Mouse (Mus musculus) stomach, embryonic 15.5 days (tissue): Measurements from ENCODE around the gene Gm20388. TPM values are rescaled to one million over a fixed set of nuclear protein-coding genes. Genes with fewer than 3 reads are reported as not detected.

Experiments
- ATAC-seq: fragments of 200-750 bp; cut with Nextera tagmentation; 2 replicates; pipeline ENCODE4 v1.8.0; 2017; ENCODE audit warnings: low read depth, moderate number of reproducible peaks, moderate TSS enrichment; ENCODE audit not compliant: insufficient read depth, low FRiP score
- H3K27ac ChIP-seq: fragments of 300-500 bp; sonication (generic); 2 replicates; pipeline ENCODE4 v1.5.1; 2015; ENCODE audit warnings: mild to moderate bottlenecking, inconsistent platforms
- H3K27me3 ChIP-seq: fragments of 300-500 bp; sonication (generic); replicated peaks from 2 replicates; pipeline ENCODE4 v1.6.1; 2015; ENCODE audit warnings: inconsistent platforms
- H3K36me3 ChIP-seq: fragments of 300-500 bp; sonication (generic); 2 replicates; pipeline ENCODE4 v1.6.1; 2015; ENCODE audit warnings: inconsistent platforms
- H3K4me1 ChIP-seq: fragments of 300-500 bp; sonication (generic); 2 replicates; pipeline ENCODE4 v1.6.1; 2015; ENCODE audit warnings: inconsistent platforms
- H3K4me2 ChIP-seq: fragments of 300-500 bp; sonication (generic); 2 replicates; pipeline ENCODE4 v1.6.1; 2015; ENCODE audit warnings: mild to moderate bottlenecking, inconsistent platforms
- H3K4me3 ChIP-seq: fragments of 300-500 bp; sonication (generic); replicated peaks from 2 replicates; pipeline ENCODE4 v1.5.1; 2015; ENCODE audit warnings: inconsistent platforms
- H3K9ac ChIP-seq: fragments of 300-500 bp; sonication (generic); 2 replicates; pipeline ENCODE4 v1.6.1; 2015; ENCODE audit warnings: inconsistent platforms
- H3K9me3 ChIP-seq: fragments of 300-500 bp; sonication (generic); 2 replicates; pipeline ENCODE4 v1.6.1; 2016; ENCODE audit warnings: inconsistent platforms
- WGBS: fragments of 180-500 bp; shearing (Covaris S2); methylation state at CpG from one replicate; pipeline ENCODE4 v1.1.7; 2015; 5-methylcytosine and 5-hydroxymethylcytosine counted together
- polyA plus RNA-seq: library from polyadenylated mRNA; unstranded; fragments of >200 nt; fragmentation: Nextera tagmentation; extraction: Ambion mirVana; gene quantifications from 2 replicates; pipeline ENCODE4 v1.2.1, GENCODE M21; 2015

Gene Gm20388
- polyA plus RNA-seq, 1 experiment from 2014 or later: not detected

DNA sequence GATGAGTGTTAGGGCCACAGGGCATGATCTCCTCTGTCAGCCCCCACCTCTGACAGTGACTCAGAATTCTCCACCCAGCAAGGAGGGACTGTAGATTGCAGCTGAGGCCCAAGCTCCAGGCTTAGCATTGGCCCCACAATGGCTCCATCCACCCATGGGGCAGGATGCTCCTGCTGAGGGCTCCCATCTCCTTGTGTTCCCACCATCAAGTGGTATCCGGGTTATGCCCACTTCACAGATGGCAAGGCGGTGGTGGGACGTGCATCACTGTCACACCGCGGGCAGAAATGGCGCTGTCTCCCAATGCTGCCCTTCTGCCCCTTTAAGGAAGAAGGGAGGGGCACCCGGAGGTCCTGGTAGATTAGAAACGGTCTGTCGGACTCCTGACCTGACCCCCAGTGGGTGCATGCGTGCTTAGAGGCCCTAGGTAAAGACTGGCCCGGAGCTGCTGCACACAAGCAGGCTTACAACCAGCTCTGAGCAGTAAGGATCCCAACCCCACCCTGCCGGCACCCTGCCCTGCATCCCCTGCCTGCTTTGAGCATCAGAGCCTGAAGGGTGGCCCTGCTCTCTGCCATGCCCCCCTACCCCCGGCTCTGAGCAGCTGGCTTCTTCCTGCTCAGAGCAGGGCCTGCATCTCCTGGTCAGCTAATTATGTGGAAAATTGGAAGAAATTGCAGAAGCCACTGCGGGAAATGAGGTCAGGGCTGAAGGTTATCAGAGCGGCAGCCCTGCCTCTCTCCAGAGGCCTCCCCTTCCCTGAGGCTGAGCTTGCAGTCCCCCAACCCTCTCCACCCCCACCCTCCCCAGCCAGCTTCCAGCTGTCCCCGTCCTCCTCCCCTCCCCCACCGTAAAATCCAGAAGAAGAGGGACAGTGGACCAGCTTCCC is 384.6 kb downstream of the Gm20388 start:
- Histone ChIP-seq H3K4me2 (peak overlapping the region; percentile 16; the same call in 1 of the 2 replicates), H3K27me3 (no peaks in the 10 kb centered on the region), H3K9me3 (no peaks in the 10 kb centered on the region), H3K4me3 (no peak overlapping the region), H3K36me3 (no peaks in the 10 kb centered on the region), H3K27ac (peak overlapping the region; percentile 59), H3K9ac (no peak overlapping the region), H3K4me1 (peaks cover 67% of the 10 kb centered on the region)
- ATAC-seq: no peak
- 29% methylated on average over 16 of the region's 17 CpGs for WGBS

DNA sequence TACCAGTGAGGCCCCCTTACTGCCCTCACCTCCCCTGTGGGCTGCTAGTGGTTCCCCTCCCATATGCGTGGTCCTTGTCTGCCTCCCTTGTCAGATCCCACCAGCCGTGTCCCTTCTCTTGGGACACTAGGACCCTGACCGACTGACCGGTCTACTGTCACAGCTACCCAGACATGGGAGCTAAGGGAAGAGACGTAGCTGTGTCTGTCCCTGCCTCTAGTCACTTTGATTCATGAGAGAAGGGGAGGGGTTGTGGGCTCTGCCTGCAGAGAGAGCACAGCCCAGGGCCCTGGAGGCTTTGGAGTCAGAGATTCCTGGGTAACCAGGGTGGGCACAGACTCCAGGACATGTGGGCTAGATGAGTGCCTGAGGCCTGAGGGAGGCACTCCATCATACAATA is 386.4 kb downstream of the Gm20388 start:
- H3K27me3 ChIP-seq: no peaks in the 10 kb centered on the region
- no peaks in the 10 kb centered on the region for H3K36me3 ChIP-seq
- WGBS: 34% methylated on average over 5 of the region's 5 CpGs
- H3K9ac ChIP-seq: no peak overlapping the region
- H3K4me3 ChIP-seq: no peak overlapping the region
- H3K27ac ChIP-seq: peak overlapping the region; percentile 31; the same call in 1 of the 2 replicates
- H3K4me2 ChIP-seq: no peak overlapping the region
- H3K4me1 ChIP-seq: peaks cover 61% of the 10 kb centered on the region
- no peaks in the 10 kb centered on the region for H3K9me3 ChIP-seq
- no peak for ATAC-seq

DNA sequence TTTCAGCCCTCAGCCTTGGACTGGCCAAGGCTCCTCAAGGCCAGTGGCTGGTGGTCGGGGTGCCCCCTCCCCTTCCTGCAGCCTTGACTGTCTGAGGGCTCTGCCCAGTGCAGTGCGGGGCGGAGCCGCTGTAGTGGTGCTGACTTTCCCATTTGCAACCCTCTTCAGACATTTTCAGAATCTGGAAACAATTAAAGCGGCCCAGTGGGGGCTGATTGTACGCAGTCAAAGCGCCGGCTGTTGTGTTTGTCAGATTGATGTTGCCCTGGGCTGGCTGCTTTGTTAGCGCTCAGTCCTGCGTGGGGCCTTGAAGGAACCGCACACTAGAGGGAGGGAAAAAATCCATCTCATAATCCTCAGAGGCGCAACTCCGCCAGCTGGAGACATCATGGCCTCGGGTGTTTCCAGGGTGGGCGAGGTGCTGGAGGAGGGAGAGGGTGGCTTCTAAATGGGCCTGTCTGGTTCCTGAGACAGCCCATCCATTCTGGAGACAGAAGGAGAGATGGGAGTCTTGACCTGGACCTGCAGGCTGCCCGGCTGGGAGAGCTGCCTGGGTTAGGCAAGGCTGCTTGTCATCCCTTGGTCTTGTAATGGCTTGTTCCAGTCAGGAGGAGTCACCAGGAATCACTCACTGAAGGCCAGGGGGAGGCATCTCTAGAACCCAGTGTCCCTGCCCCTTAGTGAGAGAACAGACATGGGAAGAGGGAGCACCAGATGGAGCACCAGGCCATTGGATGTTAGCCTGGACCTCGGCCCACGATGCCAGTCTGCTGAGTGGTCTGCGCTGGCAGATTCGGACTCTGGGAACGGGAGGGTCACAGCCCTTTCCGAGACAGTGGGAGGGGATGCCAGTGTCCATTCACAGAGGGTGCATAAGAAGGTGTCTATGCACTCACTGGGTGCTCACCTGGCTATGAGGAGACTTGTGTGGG is 388.2 kb downstream of the Gm20388 start:
- peak overlapping the region; percentile 68 for H3K27ac ChIP-seq
- H3K36me3 ChIP-seq: no peaks in the 10 kb centered on the region
- no peaks in the 10 kb centered on the region for H3K9me3 ChIP-seq
- H3K4me1 ChIP-seq: peaks cover 49% of the 10 kb centered on the region
- no peak overlapping the region for H3K4me2 ChIP-seq
- WGBS: 47% methylated on average over 22 of the region's 22 CpGs
- no peak for ATAC-seq
- H3K27me3 ChIP-seq: no peaks in the 10 kb centered on the region
- no peak overlapping the region for H3K9ac ChIP-seq
- no peak overlapping the region for H3K4me3 ChIP-seq

DNA sequence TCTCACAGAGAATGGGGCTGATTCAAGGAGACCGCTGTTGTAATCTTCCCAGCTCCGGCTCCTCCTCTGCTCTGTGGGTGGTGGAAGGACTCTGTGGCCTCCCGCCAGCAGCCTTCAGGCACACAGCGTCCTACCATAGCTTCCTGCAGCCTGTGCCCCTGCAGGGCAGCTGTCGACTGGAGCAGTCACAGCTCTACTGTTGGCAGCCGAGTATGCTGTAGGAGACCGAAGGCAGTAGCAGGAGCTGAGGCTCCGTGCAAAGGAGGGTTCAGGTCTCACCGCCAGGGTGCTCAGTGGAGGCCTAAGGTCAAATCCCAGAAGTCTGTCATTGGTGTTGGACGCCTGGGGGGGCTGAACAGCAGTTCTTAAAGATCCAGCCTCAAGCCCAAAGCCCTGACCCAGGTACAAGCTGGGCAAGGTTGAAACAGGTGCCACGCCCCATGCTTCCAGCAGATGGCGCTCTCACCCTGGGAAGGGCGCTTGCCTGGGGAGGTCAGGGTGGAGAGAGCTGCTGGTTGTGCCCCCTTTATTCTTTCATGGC is 390.0 kb downstream of the Gm20388 start:
- Histone ChIP-seq H3K36me3 (no peaks in the 10 kb centered on the region), H3K4me2 (peak overlapping the region; percentile 26), H3K9ac (no peak overlapping the region), H3K27ac (no peak overlapping the region), H3K27me3 (no peaks in the 10 kb centered on the region), H3K9me3 (no peaks in the 10 kb centered on the region), H3K4me1 (peaks cover 41% of the 10 kb centered on the region), H3K4me3 (no peak overlapping the region)
- WGBS: 11% methylated on average over 13 of the region's 13 CpGs
- peak; percentile 61; the same call in 1 of the 2 replicates for ATAC-seq

DNA sequence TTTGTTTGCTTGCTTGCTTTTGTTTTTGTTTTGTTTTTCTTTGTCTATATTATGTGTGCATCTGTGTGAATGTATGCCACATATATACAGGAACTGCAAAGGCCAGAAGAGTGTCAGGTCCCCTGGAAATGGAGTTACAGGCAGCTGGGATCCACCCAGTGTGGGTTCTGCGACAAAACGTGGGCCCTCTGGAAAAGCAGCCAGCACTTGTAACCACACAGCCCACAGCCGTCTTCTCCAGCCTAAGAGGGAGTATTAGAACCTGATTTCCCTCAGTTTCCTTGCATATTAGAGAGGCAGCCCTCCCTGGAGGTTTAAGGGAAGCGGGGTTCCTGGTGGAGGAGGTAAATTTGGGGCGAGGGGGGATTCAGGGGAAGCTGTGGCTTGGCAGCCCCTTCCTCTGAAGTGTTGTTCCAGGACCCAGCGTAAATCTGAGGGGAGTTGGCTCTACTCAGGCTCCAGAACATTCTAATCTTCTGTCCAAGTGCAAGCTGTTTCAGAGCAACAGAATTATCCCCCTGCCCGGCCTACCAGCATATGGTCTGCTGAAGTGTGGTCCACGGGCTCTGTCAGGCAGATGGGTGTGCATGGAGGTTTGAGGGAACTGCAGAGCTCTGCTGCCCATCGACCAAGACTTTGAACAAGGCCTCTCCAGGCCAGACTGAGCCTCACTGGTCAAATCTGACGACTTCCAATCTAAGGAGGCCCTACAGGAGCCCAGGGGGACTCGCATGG is 392.5 kb downstream of the Gm20388 start:
- Histone ChIP-seq H3K4me3 (no peak overlapping the region), H3K27ac (peak overlapping the region; percentile 32; the same call in 1 of the 2 replicates), H3K36me3 (no peaks in the 10 kb centered on the region), H3K9ac (no peak overlapping the region), H3K9me3 (no peaks in the 10 kb centered on the region), H3K4me2 (no peak overlapping the region), H3K4me1 (peaks cover 46% of the 10 kb centered on the region), H3K27me3 (0 out of 2 replicates have a peak, but pooled peaks cover 3% of the 10 kb centered on the region)
- ATAC-seq: no peak
- 68% methylated on average over 11 of the region's 11 CpGs for WGBS

DNA sequence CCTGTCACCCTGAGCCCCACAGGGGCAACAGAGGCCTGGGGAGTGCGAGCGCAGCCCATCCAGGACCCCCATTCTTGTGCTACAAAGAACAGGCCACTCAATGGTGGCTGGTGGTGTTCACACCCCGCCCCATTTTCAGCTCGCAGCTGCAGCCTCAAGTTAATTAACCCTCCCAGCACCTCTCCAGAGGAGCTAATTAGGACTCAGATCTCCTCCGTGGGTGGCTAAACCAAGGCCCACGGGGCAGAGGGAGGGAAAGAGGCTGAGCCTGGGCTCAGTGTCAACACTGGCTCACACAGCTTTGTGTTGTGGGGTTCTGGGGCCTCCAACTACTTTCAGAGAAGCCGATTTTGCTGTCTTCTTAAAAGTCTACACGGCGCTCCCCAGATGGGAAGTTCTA is 393.5 kb downstream of the Gm20388 start:
- H3K27ac ChIP-seq: no peak overlapping the region
- no peaks in the 10 kb centered on the region for H3K9me3 ChIP-seq
- H3K4me3 ChIP-seq: no peak overlapping the region
- no peak overlapping the region for H3K9ac ChIP-seq
- H3K4me1 ChIP-seq: peaks cover 46% of the 10 kb centered on the region
- no peaks in the 10 kb centered on the region for H3K36me3 ChIP-seq
- ATAC-seq: no peak
- 61% methylated on average over 9 of the region's 9 CpGs for WGBS
- H3K4me2 ChIP-seq: no peak overlapping the region
- H3K27me3 ChIP-seq: 0 out of 2 replicates have a peak, but pooled peaks cover 3% of the 10 kb centered on the region

DNA sequence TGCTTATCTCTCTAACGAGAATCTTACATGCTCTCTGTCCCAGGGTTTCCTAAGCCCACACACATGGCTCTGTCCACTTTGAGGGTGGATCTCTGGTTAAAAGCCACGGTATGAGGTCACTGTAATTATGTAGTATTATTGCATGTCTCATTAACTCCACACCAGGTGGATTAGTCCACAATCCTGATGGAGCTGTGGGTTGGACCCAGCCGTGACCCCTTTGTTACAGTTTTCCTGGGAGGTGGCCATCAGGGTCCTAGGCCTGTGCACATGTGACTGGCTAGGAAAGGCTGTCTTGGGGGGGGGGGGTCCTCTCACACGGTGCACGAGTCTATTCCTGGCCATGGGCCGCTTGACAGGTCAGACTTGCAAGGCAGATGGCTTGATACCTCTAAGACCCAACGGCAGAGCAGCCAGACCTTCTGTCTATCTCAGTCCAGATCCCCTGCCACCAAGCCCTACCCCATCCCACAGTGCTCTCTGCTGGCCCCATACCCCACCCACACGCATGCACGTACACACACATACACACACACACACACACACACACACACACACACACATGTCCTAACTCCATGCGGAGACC is 395.3 kb downstream of the Gm20388 start:
- no peaks in the 10 kb centered on the region for H3K9me3 ChIP-seq
- 86% methylated on average over 10 of the region's 10 CpGs for WGBS
- H3K4me2 ChIP-seq: no peak overlapping the region
- no peak for ATAC-seq
- H3K27me3 ChIP-seq: 0 out of 2 replicates have a peak, but pooled peaks cover 3% of the 10 kb centered on the region
- H3K9ac ChIP-seq: no peak overlapping the region
- peaks cover 48% of the 10 kb centered on the region for H3K4me1 ChIP-seq
- H3K4me3 ChIP-seq: no peak overlapping the region
- H3K27ac ChIP-seq: no peak overlapping the region
- no peaks in the 10 kb centered on the region for H3K36me3 ChIP-seq

DNA sequence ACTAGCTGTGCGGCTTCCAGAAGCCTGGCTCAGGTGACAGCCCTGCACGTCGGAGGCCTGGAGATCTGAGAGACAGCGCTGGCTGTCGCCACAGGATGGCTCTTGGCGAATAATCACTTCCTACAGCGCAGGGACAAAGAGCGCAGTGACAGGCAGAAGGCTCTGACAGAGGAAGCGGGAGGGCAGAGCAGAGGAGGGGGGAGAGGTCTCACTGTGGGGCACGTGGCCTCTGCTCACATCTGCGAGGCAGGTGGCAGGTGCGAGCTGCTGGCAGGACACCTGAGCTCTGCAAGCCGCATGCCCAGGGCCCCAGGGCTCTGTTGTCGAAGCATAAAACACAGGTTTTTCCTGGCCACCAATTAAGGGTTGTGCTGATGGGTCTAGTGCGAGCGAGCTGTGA is 396.5 kb downstream of the Gm20388 start:
- Histone ChIP-seq H3K4me3 (no peak overlapping the region), H3K4me2 (no peak overlapping the region), H3K27me3 (0 out of 2 replicates have a peak, but pooled peaks cover 3% of the 10 kb centered on the region), H3K36me3 (no peaks in the 10 kb centered on the region), H3K4me1 (peaks cover 48% of the 10 kb centered on the region), H3K27ac (no peak overlapping the region), H3K9ac (no peak overlapping the region), H3K9me3 (no peaks in the 10 kb centered on the region)
- no peak for ATAC-seq
- 46% methylated on average over 16 of the region's 16 CpGs for WGBS

DNA sequence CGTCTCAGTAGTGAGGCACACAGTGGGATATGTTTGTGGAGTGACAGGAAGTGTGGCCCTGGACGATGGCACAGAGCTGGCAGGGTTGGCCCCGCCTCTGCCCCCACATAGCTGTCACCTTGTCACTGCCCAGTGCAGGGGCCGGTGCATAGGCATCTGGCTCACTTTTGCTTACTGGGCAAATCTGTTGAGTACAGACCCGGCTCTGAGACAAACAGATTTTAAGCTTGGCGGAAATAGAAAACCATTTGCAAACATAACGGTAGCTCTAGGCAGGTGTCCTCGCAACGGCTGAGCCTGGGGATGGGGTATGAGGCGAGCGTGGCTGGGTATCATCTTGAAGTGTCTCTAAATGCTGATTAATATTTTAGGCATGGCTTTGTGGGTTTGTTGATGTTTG is 396.9 kb downstream of the Gm20388 start:
- H3K9ac ChIP-seq: no peak overlapping the region
- no peak overlapping the region for H3K27ac ChIP-seq
- WGBS: 59% methylated on average over 11 of the region's 11 CpGs
- H3K9me3 ChIP-seq: no peaks in the 10 kb centered on the region
- H3K4me3 ChIP-seq: no peak overlapping the region
- no peak for ATAC-seq
- 0 out of 2 replicates have a peak, but pooled peaks cover 3% of the 10 kb centered on the region for H3K27me3 ChIP-seq
- no peak overlapping the region for H3K4me2 ChIP-seq
- peaks cover 46% of the 10 kb centered on the region for H3K4me1 ChIP-seq
- H3K36me3 ChIP-seq: no peaks in the 10 kb centered on the region

DNA sequence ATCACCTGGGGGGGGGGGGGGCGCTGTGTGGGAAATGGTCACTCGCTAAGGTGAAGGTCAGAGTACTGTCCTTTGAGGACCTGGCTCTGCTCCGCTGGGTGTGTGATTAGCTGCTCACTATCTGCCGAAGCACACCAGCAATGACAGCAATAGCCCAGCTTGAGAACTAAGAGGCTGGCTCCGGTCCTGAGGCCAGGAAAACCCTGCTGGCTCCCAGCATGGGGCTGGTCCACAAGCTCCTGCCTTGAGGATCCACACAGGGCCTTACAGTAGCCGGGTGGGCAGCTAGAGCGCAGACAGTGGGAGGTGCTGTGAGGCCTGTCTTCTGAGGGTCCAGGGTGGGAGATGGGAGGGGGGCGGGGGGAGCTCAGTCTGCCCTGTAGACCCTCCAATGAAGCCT is 397.5 kb downstream of the Gm20388 start:
- H3K4me2 ChIP-seq: no peak overlapping the region
- no peaks in the 10 kb centered on the region for H3K9me3 ChIP-seq
- ATAC-seq: no peak
- H3K9ac ChIP-seq: no peak overlapping the region
- H3K27me3 ChIP-seq: 0 out of 2 replicates have a peak, but pooled peaks cover 3% of the 10 kb centered on the region
- 68% methylated on average over 8 of the region's 8 CpGs for WGBS
- no peaks in the 10 kb centered on the region for H3K36me3 ChIP-seq
- 0 out of 2 replicates have a peak overlapping the region, but pooled peaks have one; percentile 16 for H3K27ac ChIP-seq
- H3K4me1 ChIP-seq: peaks cover 45% of the 10 kb centered on the region
- H3K4me3 ChIP-seq: no peak overlapping the region

DNA sequence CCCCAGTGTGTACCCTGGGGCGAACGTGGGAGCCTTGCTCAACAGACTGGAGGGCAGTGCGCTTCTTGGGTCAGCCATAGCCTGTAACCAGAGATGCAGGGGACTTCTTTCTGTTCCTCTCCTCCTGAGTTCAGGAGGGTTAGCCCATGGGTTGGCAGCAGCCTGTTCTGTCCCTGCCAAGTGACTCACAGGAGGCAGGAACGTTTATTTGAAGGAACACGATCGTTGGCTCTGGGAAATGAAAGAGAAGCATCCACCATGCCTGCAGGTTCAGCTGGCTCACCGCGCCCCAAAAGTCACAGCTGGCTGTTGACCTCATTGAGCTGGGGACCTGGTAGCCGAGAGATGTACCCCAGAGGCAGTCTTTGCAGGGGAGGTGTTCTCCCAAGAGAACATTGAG is 397.9 kb downstream of the Gm20388 start:
- Histone ChIP-seq H3K9me3 (no peaks in the 10 kb centered on the region), H3K4me1 (peaks cover 45% of the 10 kb centered on the region), H3K36me3 (no peaks in the 10 kb centered on the region), H3K27me3 (0 out of 2 replicates have a peak, but pooled peaks cover 3% of the 10 kb centered on the region), H3K4me3 (no peak overlapping the region), H3K27ac (0 out of 2 replicates have a peak overlapping the region, but pooled peaks have one; percentile 16), H3K9ac (no peak overlapping the region), H3K4me2 (no peak overlapping the region)
- WGBS: 57% methylated on average over 9 of the region's 9 CpGs
- no peak for ATAC-seq
